Mouse (Mus musculus) C3H10T1/2 (cell line): ENCODE results near the gene Olfr612. TPM values are rescaled to one million over a fixed set of nuclear protein-coding genes. Genes with fewer than 3 reads are reported as not detected.

ENCODE experiments used
- polyA plus RNA-seq, 2 experiments: library from polyadenylated mRNA; unstranded; fragments of >200 nt; fragmentation: generic; extraction: Trizol; gene quantifications; one replicate each; pipeline ENCODE4 v1.2.1; 2012; ENCODE audit warnings: missing spikeins in 2 of 2

Gene Olfr612
- polyA plus RNA-seq, result not detected

GRCm38 (mm10) chr7:103542617-103543016 lies at the start of gene Olfr612:
TSS of gene Olfr612 (minus strand) at chr7:103542717.

GRCm38 (mm10) chr7:103589803-103590202 lies 47.3 kb upstream of the Olfr612 start, which contains the start of gene Olfr618:
TSS of gene Olfr618 (plus strand) at chr7:103590103.

GRCm38 (mm10) chr7:103572761-103573160 lies 30.2 kb upstream of the Olfr612 start, which contains the start of gene Olfr617:
TSS of gene Olfr617 (plus strand) at chr7:103573061.

GRCm38 (mm10) chr7:103569043-103569442 lies 26.5 kb upstream of the Olfr612 start, which contains the start of gene Olfr616:
TSS of gene Olfr616 (minus strand) at chr7:103569143.

GRCm38 (mm10) chr7:103555779-103556178 lies 13.3 kb upstream of the Olfr612 start, which contains the start of gene Olfr615:
TSS of gene Olfr615 (plus strand) at chr7:103556079.

GRCm38 (mm10) chr7:103547774-103548173 lies 5.3 kb upstream of the Olfr612 start, which contains the start of gene Olfr613:
TSS of gene Olfr613 (plus strand) at chr7:103548074.

GRCm38 (mm10) chr7:103520746-103521145 lies 21.8 kb downstream of the Olfr612 start, which contains the start of gene Olfr611:
TSS of gene Olfr611 (minus strand) at chr7:103520846.

GRCm38 (mm10) chr7:103512022-103512421 lies 30.5 kb downstream of the Olfr612 start, which contains the start of gene Olfr610:
TSS of gene Olfr610 (minus strand) at chr7:103512122.

GRCm38 (mm10) chr7:103497962-103498361 lies 44.6 kb downstream of the Olfr612 start, which contains the start of gene Olfr609:
TSS of gene Olfr609 (minus strand) at chr7:103498062.

Other genes with a start within 250 kb of the Olfr612 start
- gene Olfr596, start 237.1 kb downstream of the Olfr612 start, polyA plus RNA-seq, result not detected
- gene Olfr597, start 226.4 kb downstream of the Olfr612 start, polyA plus RNA-seq, result not detected
- not detected for gene Olfr598, start 219.1 kb downstream of the Olfr612 start, polyA plus RNA-seq
- gene Olfr599, start 206.8 kb downstream of the Olfr612 start, polyA plus RNA-seq, result not detected
- not detected for gene Olfr600, start 193.0 kb downstream of the Olfr612 start, polyA plus RNA-seq
- gene Olfr601, start 180.1 kb downstream of the Olfr612 start, polyA plus RNA-seq, result not detected
- gene Olfr603, start 156.5 kb downstream of the Olfr612 start, polyA plus RNA-seq, result not detected
- gene Usp17lc, start 127.6 kb downstream of the Olfr612 start, polyA plus RNA-seq, result not detected
- not detected for gene Olfr605, start 97.3 kb downstream of the Olfr612 start, polyA plus RNA-seq
- gene Olfr606, start 93.7 kb downstream of the Olfr612 start, polyA plus RNA-seq, result not detected
- not detected for gene Olfr607, start 78.6 kb downstream of the Olfr612 start, polyA plus RNA-seq
- gene Olfr608, start 72.8 kb downstream of the Olfr612 start, polyA plus RNA-seq, result not detected
- gene Olfr609, start 44.7 kb downstream of the Olfr612 start, polyA plus RNA-seq, result not detected
- not detected for gene Olfr610, start 30.6 kb downstream of the Olfr612 start, polyA plus RNA-seq
- not detected for gene Olfr611, start 21.9 kb downstream of the Olfr612 start, polyA plus RNA-seq
- not detected for gene Olfr613, start 5.4 kb upstream of the Olfr612 start, polyA plus RNA-seq
- gene Olfr615, start 13.4 kb upstream of the Olfr612 start, polyA plus RNA-seq, result not detected
- gene Olfr616, start 26.4 kb upstream of the Olfr612 start, polyA plus RNA-seq, result not detected
- not detected for gene Olfr617, start 30.3 kb upstream of the Olfr612 start, polyA plus RNA-seq
- not detected for gene Olfr618, start 47.4 kb upstream of the Olfr612 start, polyA plus RNA-seq
- gene Olfr619, start 57.9 kb upstream of the Olfr612 start, polyA plus RNA-seq, result not detected
- gene Olfr620, start 69.8 kb upstream of the Olfr612 start, polyA plus RNA-seq, result not detected
- gene Olfr622, start 100.0 kb upstream of the Olfr612 start, polyA plus RNA-seq, result not detected
- gene Olfr623, start 121.0 kb upstream of the Olfr612 start, polyA plus RNA-seq, result not detected
- gene Olfr624, start 128.5 kb upstream of the Olfr612 start, polyA plus RNA-seq, result not detected
- gene Olfr625-ps1, start 140.0 kb upstream of the Olfr612 start, polyA plus RNA-seq, result not detected
- gene Olfr243, start 172.0 kb upstream of the Olfr612 start, polyA plus RNA-seq, result not detected
- not detected for gene Olfr628, start 187.7 kb upstream of the Olfr612 start, polyA plus RNA-seq
- gene Olfr629, start 202.2 kb upstream of the Olfr612 start, polyA plus RNA-seq, result not detected
- gene Olfr630, start 214.6 kb upstream of the Olfr612 start, polyA plus RNA-seq, result not detected
- not detected for gene Olfr69, start 228.9 kb upstream of the Olfr612 start, polyA plus RNA-seq
- gene Olfr68, start 237.0 kb upstream of the Olfr612 start, polyA plus RNA-seq, result not detected
- not detected for gene Olfr67, start 249.1 kb upstream of the Olfr612 start, polyA plus RNA-seq